8 mouse cellular contexts compared by ENCODE assay signal in genomic region chr7:28802846-28803588, GRCm38 (mm10). TPM values are rescaled to one million over a fixed set of nuclear protein-coding genes. Genes with fewer than 3 reads are reported as not detected.
DNase-seq lines count a peak whose midpoint lies in the region; ATAC-seq and TF ChIP-seq lines count a peak whose summit lies in the region.

No protein-coding gene starts in this region.

- DNase-seq in lung, adult 18-20 months, result peak; percentile 74 to 85
- DNase-seq in lung, adult 2 months, result no peak
- peak; percentile 90 for DNase-seq in heart, embryonic 10.5 days (ENCODE audit: low spot score)
- DNase-seq in lung, postnatal 36 days, result peak; percentile 87
- DNase-seq in right cerebral cortex, postnatal 4 days, result no peak
- DNase-seq in urinary bladder, adult 2 months (ENCODE audit: low spot score), result no peak
- no peak for DNase-seq in left cerebral cortex, adult 18-20 months (ENCODE audit: low spot score in 2 of 2)

- no peaks in the 10 kb centered on the region for H3K36me3 ChIP-seq in heart, embryonic 10.5 days
- H3K36me3 ChIP-seq in kidney, embryonic 15.5 days, result no peaks in the 10 kb centered on the region

- no peaks in the 10 kb centered on the region for H3K9me3 ChIP-seq in heart, embryonic 10.5 days
- no peaks in the 10 kb centered on the region for H3K9me3 ChIP-seq in kidney, embryonic 15.5 days (replicated peaks)

- 12% methylated on average over 10 of the region's 10 CpGs for WGBS in lung, adult 2 months
- 11% methylated on average over 10 of the region's 10 CpGs for WGBS in heart, embryonic 10.5 days
- WGBS in kidney, embryonic 15.5 days, result 5% methylated on average over 10 of the region's 10 CpGs

- H3K9ac ChIP-seq in kidney, embryonic 15.5 days, result peak overlapping the region; percentile 11; the same call in 1 of the 2 replicates

- H3K4me1 ChIP-seq in lung, adult 2 months (ENCODE audit: control insufficient read depth, insufficient read depth, low read length), result peaks cover 18% of the 10 kb centered on the region
- H3K4me1 ChIP-seq in heart, embryonic 10.5 days, result peaks cover 36% of the 10 kb centered on the region
- H3K4me1 ChIP-seq in kidney, embryonic 15.5 days, result peaks cover 50% of the 10 kb centered on the region

- peak; percentile 84 for ATAC-seq in kidney, embryonic 15.5 days (replicated peaks; ENCODE audit: low FRiP score)

- no peaks in the 10 kb centered on the region for H3K27me3 ChIP-seq in heart, embryonic 10.5 days (ENCODE audit: insufficient read depth, poor library complexity, severe bottlenecking)
- no peaks in the 10 kb centered on the region for H3K27me3 ChIP-seq in kidney, embryonic 15.5 days

- TF ChIP-seq CTCF in lung, adult 2 months (IDR thresholded peaks at IDR 0.05; ENCODE audit: insufficient read depth, low read length), result no peak

- peak overlapping the region; percentile 33 for H3K4me2 ChIP-seq in kidney, embryonic 15.5 days

- H3K4me3 ChIP-seq in lung, adult 2 months (replicated peaks; ENCODE audit: extremely low read depth, low read depth, low read length), result no peak overlapping the region
- peak overlapping the region; percentile 39 for H3K4me3 ChIP-seq in heart, embryonic 10.5 days
- H3K4me3 ChIP-seq in kidney, embryonic 15.5 days (replicated peaks), result 0 out of 2 replicates have a peak overlapping the region, but pooled peaks have one; percentile 0

- TF ChIP-seq POLR2A in lung, adult 2 months (IDR thresholded peaks at IDR 0.05; ENCODE audit: borderline replicate concordance, extremely low read depth, low read depth, low read length), result no peak

- peak overlapping the region; percentile 93 for H3K27ac ChIP-seq in heart, embryonic 10.5 days
- peak overlapping the region; percentile 97 for H3K27ac ChIP-seq in kidney, embryonic 15.5 days

RNA-seq across cellular contexts. Expression of gene Hnrnpl, which starts 5.3 kb away (rescaled TPM):
- 166 and 244 TPM in 2 replicates for polyA plus RNA-seq in lung, adult 2 months (2012; rRNA removed)
- polyA plus RNA-seq in heart, embryonic 10.5 days (2016; fragmentation: Nextera tagmentation; extraction: Ambion mirVana), result 213 and 221 TPM in 2 replicates
- 264 and 265 TPM in 2 replicates for polyA plus RNA-seq in kidney, embryonic 15.5 days (2015; fragmentation: Nextera tagmentation; extraction: Ambion mirVana)
- 325 and 346 TPM in 2 replicates for polyA plus RNA-seq in urinary bladder, adult 2 months (2012; rRNA removed)
- total RNA-seq in left cerebral cortex, adult 18-20 months (2021), result 100 to 1,000 TPM; 427 to 456 TPM

RNA-seq across cellular contexts. Expression of gene Rinl, which starts 14.2 kb away (rescaled TPM):
- 11.2 and 14.5 TPM in 2 replicates for polyA plus RNA-seq in lung, adult 2 months (2012; rRNA removed)
- 3.8 and 5.2 TPM in 2 replicates for polyA plus RNA-seq in heart, embryonic 10.5 days (2016; fragmentation: Nextera tagmentation; extraction: Ambion mirVana)
- 6.2 and 7.4 TPM in 2 replicates for polyA plus RNA-seq in kidney, embryonic 15.5 days (2015; fragmentation: Nextera tagmentation; extraction: Ambion mirVana)
- 2.6 and 4.1 TPM in 2 replicates for polyA plus RNA-seq in urinary bladder, adult 2 months (2012; rRNA removed)
- total RNA-seq in left cerebral cortex, adult 18-20 months (2021), result 1 to 10 TPM; 2.1 to 3.9 TPM

RNA-seq across cellular contexts. Expression of gene Ech1, which starts 22.0 kb away (rescaled TPM):
- polyA plus RNA-seq in lung, adult 2 months (2012; rRNA removed), result 201 and 250 TPM in 2 replicates
- polyA plus RNA-seq in heart, embryonic 10.5 days (2016; fragmentation: Nextera tagmentation; extraction: Ambion mirVana), result 118 and 136 TPM in 2 replicates
- 154 and 164 TPM in 2 replicates for polyA plus RNA-seq in kidney, embryonic 15.5 days (2015; fragmentation: Nextera tagmentation; extraction: Ambion mirVana)
- 246 and 303 TPM in 2 replicates for polyA plus RNA-seq in urinary bladder, adult 2 months (2012; rRNA removed)
- total RNA-seq in left cerebral cortex, adult 18-20 months (2021), result 10 to 100 TPM; 53.5 to 56.6 TPM

RNA-seq across cellular contexts. Expression of gene Lgals4, which starts 30.6 kb away (rescaled TPM):
- polyA plus RNA-seq in lung, adult 2 months (2012; rRNA removed), result 19.0 and 25.5 TPM in 2 replicates
- 2.8 and 3.6 TPM in 2 replicates for polyA plus RNA-seq in heart, embryonic 10.5 days (2016; fragmentation: Nextera tagmentation; extraction: Ambion mirVana)
- 12.0 and 32.1 TPM in 2 replicates for polyA plus RNA-seq in kidney, embryonic 15.5 days (2015; fragmentation: Nextera tagmentation; extraction: Ambion mirVana)
- 29.4 and 39.9 TPM in 2 replicates for polyA plus RNA-seq in urinary bladder, adult 2 months (2012; rRNA removed)
- 1 to 10 TPM; 1.9 to 2.4 TPM for total RNA-seq in left cerebral cortex, adult 18-20 months (2021)

RNA-seq across cellular contexts. Expression of gene Nfkbib, which starts 35.7 kb away (rescaled TPM):
- 48.5 and 49.2 TPM in 2 replicates for polyA plus RNA-seq in lung, adult 2 months (2012; rRNA removed)
- polyA plus RNA-seq in heart, embryonic 10.5 days (2016; fragmentation: Nextera tagmentation; extraction: Ambion mirVana), result 50.5 and 50.7 TPM in 2 replicates
- polyA plus RNA-seq in kidney, embryonic 15.5 days (2015; fragmentation: Nextera tagmentation; extraction: Ambion mirVana), result 41.6 and 45.2 TPM in 2 replicates
- 16.4 and 18.6 TPM in 2 replicates for polyA plus RNA-seq in urinary bladder, adult 2 months (2012; rRNA removed)
- 10 to 100 TPM; 35.0 to 38.6 TPM for total RNA-seq in left cerebral cortex, adult 18-20 months (2021)

Comparison
In these comparisons a context has a peak if more than half of its experiments do, and no peak if none do; other contexts are left out.
1. DNase-seq: peak in lung, adult 18-20 months (2 of 2), heart, embryonic 10.5 days (single experiment) and lung, postnatal 36 days (single experiment); none in lung, adult 2 months (single experiment), right cerebral cortex, postnatal 4 days (single experiment), urinary bladder, adult 2 months (single experiment) and left cerebral cortex, adult 18-20 months (0 of 2).